Mouse (Mus musculus) bone marrow macrophage, adult 2 months (primary cell): Measurements from ENCODE around the gene Fam151a.

Experiments used
- CTCF ChIP-seq: IDR thresholded peaks from 2 replicates; pipeline ENCODE4 v1.5.1; 2012; ENCODE audit warnings: low read depth, mild to moderate bottlenecking, low read length, moderate library complexity
- POLR2A ChIP-seq: IDR thresholded peaks from 2 replicates; pipeline ENCODE4 v1.6.1; 2012; ENCODE audit warnings: mild to moderate bottlenecking, low read depth, low read length, borderline replicate concordance

DNA sequence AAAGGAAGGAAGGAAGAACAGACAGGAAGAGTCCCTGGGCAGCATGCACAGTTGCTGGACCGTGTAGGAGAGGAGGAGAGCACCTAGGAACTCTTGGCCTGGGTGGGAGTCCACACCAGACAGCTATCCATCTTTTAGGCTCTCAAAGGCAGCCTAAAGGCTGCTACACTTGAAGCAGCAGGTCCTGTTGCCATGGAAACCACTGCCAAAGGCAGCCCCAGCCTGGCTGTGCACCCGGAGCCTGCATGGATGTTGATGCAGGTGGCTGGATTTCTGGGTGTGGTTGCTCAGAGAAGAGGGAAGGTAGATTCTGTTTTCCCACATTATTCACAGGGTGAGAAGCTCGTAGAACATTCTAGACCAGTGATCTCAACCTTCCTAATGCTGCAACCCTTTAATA is 43.3 kb downstream of the Fam151a start:
- TF ChIP-seq CTCF (no peak), POLR2A (no peak)
